8 mouse cellular contexts compared by ENCODE assay signal in the genomic region with DNA sequence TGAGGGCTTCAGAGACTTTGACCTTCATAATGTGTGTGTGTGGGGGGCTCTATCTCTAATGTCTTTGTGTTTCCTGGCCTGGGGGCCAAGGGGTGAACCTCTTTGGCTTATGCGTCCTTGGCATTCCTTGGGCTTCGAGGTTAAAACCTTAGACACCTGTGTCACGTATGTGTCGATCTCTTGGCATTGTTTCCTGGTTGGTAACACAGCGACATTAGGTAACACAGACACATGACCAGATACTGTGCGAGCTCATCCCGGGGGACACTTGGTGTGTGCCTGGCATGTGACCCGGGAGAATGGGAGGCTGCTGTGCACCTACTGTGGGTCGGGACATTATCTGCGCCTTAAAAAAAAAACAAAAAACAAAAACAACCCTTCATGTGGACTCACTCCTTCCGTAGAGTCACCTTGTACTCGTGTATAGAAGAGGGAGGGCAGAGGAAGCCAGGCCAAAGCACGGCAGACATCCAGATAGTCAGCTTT. TPM values are rescaled to one million over a fixed set of nuclear protein-coding genes. Genes with fewer than 3 reads are reported as not detected.
A peak's percentile ranks its signal among the peaks of the same experiment; 100 is the strongest.
DNase-seq lines count a peak whose midpoint lies in the region; ATAC-seq lines count a peak whose summit lies in the region.

No protein-coding gene starts in this region.

- WGBS in kidney, embryonic 16.5 days = 26% methylated on average over 13 of the region's 13 CpGs
- 30% methylated on average over 13 of the region's 13 CpGs for WGBS in embryonic facial prominence, embryonic 12.5 days
- WGBS in hindbrain, embryonic 14.5 days = 31% methylated on average over 13 of the region's 13 CpGs
- WGBS in midbrain, embryonic 13.5 days = 39% methylated on average over 13 of the region's 13 CpGs

- no peak for ATAC-seq in kidney, embryonic 16.5 days (ENCODE audit: low FRiP score, low TSS enrichment)
- ATAC-seq in embryonic facial prominence, embryonic 12.5 days (ENCODE audit: insufficient number of reproducible peaks, insufficient read depth, low FRiP score, low TSS enrichment) = no peak
- ATAC-seq in hindbrain, embryonic 14.5 days (ENCODE audit: low FRiP score) = no peak
- ATAC-seq in midbrain, embryonic 13.5 days = no peak

- no peak overlapping the region for H3K9ac ChIP-seq in kidney, embryonic 16.5 days (replicated peaks; ENCODE audit: low read length)
- peak overlapping the region; percentile 2; the same call in 1 of the 2 replicates for H3K9ac ChIP-seq in embryonic facial prominence, embryonic 12.5 days
- H3K9ac ChIP-seq in hindbrain, embryonic 14.5 days = no peak overlapping the region
- no peak overlapping the region for H3K9ac ChIP-seq in midbrain, embryonic 13.5 days (replicated peaks)

- peak overlapping the region; percentile 39; the same call in 1 of the 2 replicates for H3K4me2 ChIP-seq in kidney, embryonic 16.5 days (replicated peaks; ENCODE audit: low read depth, low read length)
- H3K4me2 ChIP-seq in embryonic facial prominence, embryonic 12.5 days (replicated peaks) = peak overlapping the region; percentile 32; the same call in 1 of the 2 replicates
- H3K4me2 ChIP-seq in hindbrain, embryonic 14.5 days (replicated peaks) = peak overlapping the region; percentile 20; the same call in 1 of the 2 replicates
- H3K4me2 ChIP-seq in midbrain, embryonic 13.5 days (replicated peaks) = peak overlapping the region; percentile 39

- no peaks in the 10 kb centered on the region for H3K27me3 ChIP-seq in kidney, embryonic 16.5 days (ENCODE audit: insufficient read depth, low read length)
- H3K27me3 ChIP-seq in embryonic facial prominence, embryonic 12.5 days = no peaks in the 10 kb centered on the region
- no peaks in the 10 kb centered on the region for H3K27me3 ChIP-seq in hindbrain, embryonic 14.5 days (ENCODE audit: control insufficient read depth, insufficient read depth, low read length)
- 0 out of 2 replicates have a peak, but pooled peaks cover 4% of the 10 kb centered on the region for H3K27me3 ChIP-seq in midbrain, embryonic 13.5 days

- H3K4me3 ChIP-seq in kidney, embryonic 16.5 days (ENCODE audit: low read length) = no peak overlapping the region
- no peak overlapping the region for H3K4me3 ChIP-seq in embryonic facial prominence, embryonic 12.5 days
- H3K4me3 ChIP-seq in hindbrain, embryonic 14.5 days (replicated peaks; ENCODE audit: low read length) = no peak overlapping the region
- no peak overlapping the region for H3K4me3 ChIP-seq in midbrain, embryonic 13.5 days (replicated peaks)

- H3K36me3 ChIP-seq in kidney, embryonic 16.5 days (ENCODE audit: insufficient read depth, low read length) = peaks cover 14% of the 10 kb centered on the region; the same call in 1 of the 2 replicates
- peaks cover 44% of the 10 kb centered on the region for H3K36me3 ChIP-seq in embryonic facial prominence, embryonic 12.5 days
- H3K36me3 ChIP-seq in hindbrain, embryonic 14.5 days (replicated peaks; ENCODE audit: control insufficient read depth, insufficient read depth) = peaks cover 4% of the 10 kb centered on the region; the same call in 1 of the 2 replicates
- no peaks in the 10 kb centered on the region for H3K36me3 ChIP-seq in midbrain, embryonic 13.5 days

- H3K4me1 ChIP-seq in kidney, embryonic 16.5 days (ENCODE audit: insufficient read depth, low read length) = peaks cover 64% of the 10 kb centered on the region
- H3K4me1 ChIP-seq in embryonic facial prominence, embryonic 12.5 days = peaks cover 64% of the 10 kb centered on the region
- peaks cover 29% of the 10 kb centered on the region for H3K4me1 ChIP-seq in hindbrain, embryonic 14.5 days (replicated peaks; ENCODE audit: control insufficient read depth, insufficient read depth, low read length)
- H3K4me1 ChIP-seq in midbrain, embryonic 13.5 days (replicated peaks) = peaks cover 45% of the 10 kb centered on the region

- no peak for DNase-seq in kidney, adult 11 months
- no peak for DNase-seq in hindbrain, embryonic 14.5 days (ENCODE audit: low spot score)
- no peak for DNase-seq in left cerebral cortex, adult 11 months (ENCODE audit: low spot score)
- no peak for DNase-seq in c-Kit-positive CD71-positive TER-119-positive erythroid progenitor cells, embryonic 14.5 days (ENCODE audit: low spot score)
- no peak for DNase-seq in right cerebral cortex, postnatal 4 days

- H3K9me3 ChIP-seq in kidney, embryonic 16.5 days (ENCODE audit: low read length) = no peaks in the 10 kb centered on the region
- no peaks in the 10 kb centered on the region for H3K9me3 ChIP-seq in embryonic facial prominence, embryonic 12.5 days
- no peaks in the 10 kb centered on the region for H3K9me3 ChIP-seq in hindbrain, embryonic 14.5 days (ENCODE audit: control insufficient read depth, low read length)
- H3K9me3 ChIP-seq in midbrain, embryonic 13.5 days = no peaks in the 10 kb centered on the region

- peak overlapping the region; percentile 87 for H3K27ac ChIP-seq in kidney, embryonic 16.5 days (ENCODE audit: low read length)
- H3K27ac ChIP-seq in embryonic facial prominence, embryonic 12.5 days = peak overlapping the region; percentile 81; the same call in 1 of the 2 replicates
- H3K27ac ChIP-seq in hindbrain, embryonic 14.5 days = peak overlapping the region; percentile 29; the same call in 1 of the 2 replicates
- no peak overlapping the region for H3K27ac ChIP-seq in midbrain, embryonic 13.5 days

RNA-seq across cellular contexts. Expression of a gene that starts 26.3 kb away (rescaled TPM):
- polyA plus RNA-seq in kidney, embryonic 16.5 days (2015; fragmentation: Nextera tagmentation; extraction: Ambion mirVana) = 31.4 and 32.5 TPM in 2 replicates
- 48.8 and 49.2 TPM in 2 replicates for polyA plus RNA-seq in embryonic facial prominence, embryonic 12.5 days (2016; fragmentation: Nextera tagmentation; extraction: Ambion mirVana)
- 18.4 and 18.7 TPM in 2 replicates for polyA plus RNA-seq in hindbrain, embryonic 14.5 days (2014; fragmentation: Nextera tagmentation; extraction: Ambion mirVana)
- polyA plus RNA-seq in midbrain, embryonic 13.5 days (2015; fragmentation: Nextera tagmentation; extraction: Ambion mirVana) = 7.5 and 9.1 TPM in 2 replicates

RNA-seq across cellular contexts. Expression of a gene that starts 28.9 kb away (rescaled TPM):
- 0.59 TPM in 1 of 2 replicates, not detected in the other for polyA plus RNA-seq in kidney, embryonic 16.5 days (2015; fragmentation: Nextera tagmentation; extraction: Ambion mirVana)
- 0.73 and 1.4 TPM in 2 replicates for polyA plus RNA-seq in embryonic facial prominence, embryonic 12.5 days (2016; fragmentation: Nextera tagmentation; extraction: Ambion mirVana)
- polyA plus RNA-seq in hindbrain, embryonic 14.5 days (2014; fragmentation: Nextera tagmentation; extraction: Ambion mirVana) = 0.60 and 1.4 TPM in 2 replicates
- polyA plus RNA-seq in midbrain, embryonic 13.5 days (2015; fragmentation: Nextera tagmentation; extraction: Ambion mirVana) = 0.58 and 0.99 TPM in 2 replicates

RNA-seq across cellular contexts. Expression of a gene that starts 46.3 kb away (rescaled TPM):
- 36.2 and 38.6 TPM in 2 replicates for polyA plus RNA-seq in kidney, embryonic 16.5 days (2015; fragmentation: Nextera tagmentation; extraction: Ambion mirVana)
- 33.1 and 34.7 TPM in 2 replicates for polyA plus RNA-seq in embryonic facial prominence, embryonic 12.5 days (2016; fragmentation: Nextera tagmentation; extraction: Ambion mirVana)
- polyA plus RNA-seq in hindbrain, embryonic 14.5 days (2014; fragmentation: Nextera tagmentation; extraction: Ambion mirVana) = 4.3 and 5.2 TPM in 2 replicates
- 10.6 and 11.3 TPM in 2 replicates for polyA plus RNA-seq in midbrain, embryonic 13.5 days (2015; fragmentation: Nextera tagmentation; extraction: Ambion mirVana)
